Mouse (Mus musculus) kidney, postnatal 0 days (tissue): ENCODE results near the gene Ifitm10. TPM values are rescaled to one million over a fixed set of nuclear protein-coding genes. Genes with fewer than 3 reads are reported as not detected.

Source experiments
- ATAC-seq: fragments of 200-750 bp; cut with Nextera tagmentation; replicated peaks from 2 replicates; pipeline ENCODE4 v1.8.0; 2017; ENCODE audit warnings: low read depth, moderate number of reproducible peaks, moderate TSS enrichment, moderate library complexity; ENCODE audit not compliant: low FRiP score
- DNase-seq: peaks from one replicate; pipeline ENCODE4 v3.0.0-alpha.2; 2016; ENCODE audit warnings: low spot score
- H3K27ac ChIP-seq: fragments of 300-500 bp; sonication (generic); 2 replicates; pipeline ENCODE4 v1.5.1; 2014; ENCODE audit warnings: mild to moderate bottlenecking
- H3K27me3 ChIP-seq: fragments of 300-500 bp; sonication (generic); 2 replicates; pipeline ENCODE4 v1.6.1; 2014; ENCODE audit warnings: low read length, mixed read lengths; ENCODE audit not compliant: insufficient read depth
- H3K36me3 ChIP-seq: fragments of 300-500 bp; sonication (generic); 2 replicates; pipeline ENCODE4 v1.6.1; 2014; ENCODE audit warnings: low read length, mixed read lengths; ENCODE audit not compliant: insufficient read depth
- H3K4me1 ChIP-seq: fragments of 300-500 bp; sonication (generic); replicated peaks from 2 replicates; pipeline ENCODE4 v1.6.1; 2014; ENCODE audit warnings: antibody characterized with exemption, low read length, mixed read lengths; ENCODE audit not compliant: insufficient read depth
- H3K4me2 ChIP-seq: fragments of 300-500 bp; sonication (generic); 2 replicates; pipeline ENCODE4 v1.6.1; 2014; ENCODE audit warnings: mild to moderate bottlenecking, low read length, moderate library complexity, mixed read lengths
- H3K4me3 ChIP-seq: fragments of 300-500 bp; sonication (generic); replicated peaks from 2 replicates; pipeline ENCODE4 v1.5.1; 2014; ENCODE audit warnings: low read depth, low read length
- H3K9ac ChIP-seq: fragments of 300-500 bp; sonication (generic); 2 replicates; pipeline ENCODE4 v1.6.1; 2014; ENCODE audit warnings: low read depth, low read length
- H3K9me3 ChIP-seq: fragments of 300-500 bp; sonication (generic); replicated peaks from 2 replicates; pipeline ENCODE4 v1.6.1; 2016; ENCODE audit warnings: low read length, inconsistent platforms, mixed read lengths
- CTCF ChIP-seq: IDR thresholded peaks from 2 replicates; pipeline ENCODE4 v1.5.1; 2016; ENCODE audit warnings: antibody characterized with exemption, low read depth, mild to moderate bottlenecking, moderate library complexity
- WGBS: fragments of 180-500 bp; shearing (Covaris S2); extraction: QIAGEN DNeasy Blood & Tissue Kit; methylation state at CpG from one replicate; pipeline ENCODE4 v1.1.7; 2014; 5-methylcytosine and 5-hydroxymethylcytosine counted together
- polyA plus RNA-seq: library from polyadenylated mRNA; unstranded; fragments of >200 nt; fragmentation: Nextera tagmentation; extraction: Ambion mirVana; gene quantifications from 2 replicates; pipeline ENCODE4 v1.2.1, GENCODE M21; 2015

The Ifitm10 gene
- polyA plus RNA-seq, 1 experiment from 2014 or later = 3.6 TPM

DNA sequence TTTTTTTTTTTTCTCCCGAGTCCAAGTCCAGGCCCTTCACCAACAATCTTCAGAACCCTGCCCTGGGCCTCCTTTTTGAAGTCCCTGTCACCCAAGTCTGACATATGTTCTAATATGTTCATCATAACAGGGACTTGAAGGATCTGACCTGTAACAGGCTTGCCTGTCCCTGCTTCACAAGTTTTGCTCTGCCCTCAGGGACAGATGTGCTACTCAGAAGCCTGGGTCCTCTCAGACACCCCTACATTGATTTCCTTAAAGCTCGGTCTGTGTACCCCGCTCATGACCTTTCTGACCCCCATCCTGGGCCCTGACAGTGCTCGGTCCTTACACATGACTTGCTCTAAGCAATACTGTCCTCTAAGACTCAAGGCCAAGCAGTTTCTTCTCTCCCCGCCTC is 514 bp downstream of the Ifitm10 start:
- Histone ChIP-seq H3K9ac (no peak overlapping the region), H3K4me3 (no peak overlapping the region), H3K36me3 (peaks cover 26% of the 10 kb centered on the region), H3K27ac (no peak overlapping the region), H3K9me3 (no peaks in the 10 kb centered on the region), H3K27me3 (no peaks in the 10 kb centered on the region), H3K4me1 (peaks cover 7% of the 10 kb centered on the region), H3K4me2 (0 out of 2 replicates have a peak overlapping the region, but pooled peaks have one; percentile 85)
- ATAC-seq (no peak), DNase-seq (no peak)
- WGBS = 81% methylated on average over 5 of the region's 5 CpGs
- no peak for TF ChIP-seq CTCF

DNA sequence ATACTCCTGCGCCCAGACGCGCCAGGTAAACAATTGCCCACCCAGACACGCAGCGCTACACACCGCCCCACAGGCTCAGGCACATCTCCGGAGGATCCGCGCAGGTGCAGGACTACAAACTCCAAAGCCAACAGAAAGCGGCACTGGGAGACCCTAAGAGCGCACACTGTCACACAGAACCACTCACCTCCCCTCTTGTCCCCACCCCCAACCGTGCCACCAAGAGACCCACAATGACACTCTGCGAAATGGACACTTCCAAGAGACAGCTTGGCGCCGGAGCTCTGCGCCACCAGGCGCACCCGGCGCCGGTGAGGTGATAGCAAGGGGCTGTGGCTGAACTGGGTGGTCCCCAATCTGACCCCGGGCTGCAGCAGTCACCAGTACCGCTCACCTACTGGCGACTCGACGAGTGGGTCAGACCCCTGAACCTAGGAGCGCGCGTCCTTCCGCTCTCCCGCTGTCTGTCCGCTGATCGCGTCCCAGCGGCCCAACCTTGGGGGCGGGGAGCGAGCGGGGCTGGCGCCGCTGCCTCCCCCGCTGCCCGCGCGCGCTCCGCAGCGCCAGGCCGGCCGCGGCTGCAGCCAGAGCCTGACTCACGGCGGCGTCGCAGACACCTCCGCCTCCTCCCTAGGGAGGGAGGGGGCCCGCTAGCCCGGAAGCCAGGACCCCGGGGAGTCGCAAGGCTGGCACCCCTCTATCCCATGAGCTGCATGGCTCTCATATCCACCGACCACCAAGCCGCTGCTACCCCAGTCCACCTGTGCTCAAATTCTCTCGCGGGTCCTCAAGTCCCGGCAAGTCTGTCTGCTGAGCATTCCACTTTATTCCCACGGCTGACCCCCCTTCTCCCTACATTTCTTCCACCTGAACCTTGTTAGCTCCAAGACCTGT is 1.5 kb downstream of the Ifitm10 start:
- Histone ChIP-seq H3K4me3 (peak overlapping the region; percentile 42), H3K27me3 (no peaks in the 10 kb centered on the region), H3K36me3 (peaks cover 17% of the 10 kb centered on the region), H3K9me3 (no peaks in the 10 kb centered on the region), H3K4me1 (peaks cover 7% of the 10 kb centered on the region), H3K4me2 (peak overlapping the region; percentile 85), H3K9ac (peak overlapping the region; percentile 49; the same call in 1 of the 2 replicates), H3K27ac (no peak overlapping the region)
- 2% methylated on average over 61 of the region's 64 CpGs for WGBS
- ATAC-seq = no peak
- TF ChIP-seq CTCF = no peak
- peak; percentile 15 for DNase-seq

DNA sequence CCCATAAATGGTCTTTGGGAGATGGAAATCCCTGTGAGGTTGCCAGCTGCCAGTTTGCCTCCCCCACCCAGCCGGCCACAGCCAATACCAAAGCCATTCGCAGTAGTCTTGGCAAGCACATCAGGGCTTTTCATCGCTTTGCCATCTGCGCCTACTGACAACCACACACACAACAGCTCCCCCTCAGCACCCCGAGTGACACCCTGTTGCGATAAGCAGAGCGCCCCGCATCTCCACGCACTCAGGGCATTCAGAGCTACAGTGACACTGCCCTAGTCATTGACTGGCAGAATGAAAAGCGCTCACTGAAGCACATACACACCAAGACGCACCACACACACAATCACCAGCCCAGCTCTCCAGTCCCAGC is 2.2 kb downstream of the Ifitm10 start:
- no peaks in the 10 kb centered on the region for H3K9me3 ChIP-seq
- H3K27ac ChIP-seq = no peak overlapping the region
- peak overlapping the region; percentile 42 for H3K4me3 ChIP-seq
- no peaks in the 10 kb centered on the region for H3K27me3 ChIP-seq
- DNase-seq = no peak
- no peak for TF ChIP-seq CTCF
- peak overlapping the region; percentile 85 for H3K4me2 ChIP-seq
- peaks cover 7% of the 10 kb centered on the region for H3K4me1 ChIP-seq
- no peak for ATAC-seq
- 31% methylated on average over 11 of the region's 11 CpGs for WGBS
- H3K9ac ChIP-seq = 0 out of 2 replicates have a peak overlapping the region, but pooled peaks have one; percentile 49
- H3K36me3 ChIP-seq = peaks cover 10% of the 10 kb centered on the region

DNA sequence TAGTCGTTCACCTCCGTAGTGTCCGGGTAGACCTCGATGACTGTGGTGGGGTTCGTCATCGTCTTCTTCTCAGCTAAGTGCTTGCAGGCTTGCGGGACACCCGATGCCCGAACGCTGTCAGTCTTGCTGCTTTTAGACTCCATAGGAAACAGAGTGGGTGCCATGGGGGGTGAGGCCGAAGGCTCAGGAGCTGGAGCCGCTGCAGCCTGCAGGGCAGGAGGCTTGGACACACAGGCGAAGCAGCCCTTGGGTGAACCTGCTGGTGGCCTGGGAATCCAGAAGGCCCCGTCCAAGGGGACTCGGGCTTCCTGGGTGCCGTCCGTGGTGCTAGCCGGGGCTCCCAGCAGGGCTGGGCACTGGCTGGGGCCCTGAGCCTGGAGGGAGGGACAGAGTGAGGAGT is 2.6 kb downstream of the Ifitm10 start:
- Histone ChIP-seq H3K4me1 (peaks cover 7% of the 10 kb centered on the region), H3K4me3 (no peak overlapping the region), H3K4me2 (peak overlapping the region; percentile 85; the same call in 1 of the 2 replicates), H3K36me3 (peaks cover 6% of the 10 kb centered on the region), H3K27ac (no peak overlapping the region), H3K27me3 (no peaks in the 10 kb centered on the region), H3K9me3 (no peaks in the 10 kb centered on the region), H3K9ac (no peak overlapping the region)
- ATAC-seq (no peak), DNase-seq (no peak)
- TF ChIP-seq CTCF = no peak
- WGBS = 83% methylated on average over 18 of the region's 18 CpGs

DNA sequence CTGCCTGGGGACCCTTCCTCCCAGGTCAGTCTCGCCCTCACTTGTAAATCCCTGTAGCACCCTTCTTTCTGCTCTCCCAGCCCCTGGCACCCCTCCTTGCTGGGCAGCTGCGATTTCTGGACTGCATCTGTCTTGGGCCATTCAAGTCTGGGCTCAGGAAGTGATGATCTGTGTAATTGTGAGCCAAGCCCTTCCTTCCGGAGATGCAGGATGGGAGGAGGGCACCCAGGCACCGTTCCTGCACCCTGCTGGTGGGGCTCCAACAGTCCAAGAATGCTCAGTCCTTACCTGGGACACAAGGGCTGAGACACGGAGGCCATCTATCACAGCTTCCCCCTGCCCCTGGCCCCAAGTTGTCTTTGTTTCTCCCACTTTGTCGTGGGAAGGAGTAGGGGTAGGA is 3.7 kb downstream of the Ifitm10 start:
- DNase-seq = no peak
- 64% methylated on average over 6 of the region's 6 CpGs for WGBS
- no peaks in the 10 kb centered on the region for H3K36me3 ChIP-seq
- ATAC-seq = no peak
- no peak overlapping the region for H3K27ac ChIP-seq
- H3K27me3 ChIP-seq = no peaks in the 10 kb centered on the region
- TF ChIP-seq CTCF = no peak
- no peaks in the 10 kb centered on the region for H3K9me3 ChIP-seq
- no peak overlapping the region for H3K9ac ChIP-seq
- no peak overlapping the region for H3K4me2 ChIP-seq
- H3K4me1 ChIP-seq = peaks cover 7% of the 10 kb centered on the region
- no peak overlapping the region for H3K4me3 ChIP-seq

DNA sequence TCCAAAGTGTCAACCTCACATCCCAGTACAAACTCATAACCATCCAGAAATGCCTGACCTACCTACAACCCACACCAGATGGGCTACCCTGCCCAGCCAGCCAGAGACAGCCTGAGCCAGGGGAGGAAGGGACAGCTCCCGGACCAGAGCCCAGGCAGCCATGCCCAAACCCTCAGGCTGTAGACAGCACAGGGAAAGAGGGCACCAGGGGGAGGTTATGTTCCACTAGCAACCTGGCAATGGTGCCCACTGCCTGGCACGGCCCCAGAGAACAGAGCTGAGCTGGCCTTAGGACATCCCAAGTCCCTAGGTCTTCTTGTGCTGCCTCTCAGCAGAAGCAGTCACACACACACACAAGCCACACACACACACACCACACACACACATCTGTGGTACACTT is 4.7 kb downstream of the Ifitm10 start:
- 83% methylated on average over 2 of the region's 2 CpGs for WGBS
- no peak overlapping the region for H3K4me2 ChIP-seq
- H3K9me3 ChIP-seq = no peaks in the 10 kb centered on the region
- DNase-seq (no peak), ATAC-seq (no peak)
- peaks cover 7% of the 10 kb centered on the region for H3K4me1 ChIP-seq
- no peak overlapping the region for H3K27ac ChIP-seq
- H3K27me3 ChIP-seq = no peaks in the 10 kb centered on the region
- H3K4me3 ChIP-seq = no peak overlapping the region
- TF ChIP-seq CTCF = no peak
- no peak overlapping the region for H3K9ac ChIP-seq
- H3K36me3 ChIP-seq = no peaks in the 10 kb centered on the region
